Mouse (Mus musculus) liver, adult 2 months (tissue): Measurements from ENCODE around the gene Sorbs2. TPM values are rescaled to one million over a fixed set of nuclear protein-coding genes. Genes with fewer than 3 reads are reported as not detected.
"Not testable (repeated sequence)": the region's sequence is repeated elsewhere in the genome, so short reads cannot be mapped to it uniquely, and the experiment has no call there.

ENCODE experiments used
- DNase-seq: peaks from one replicate; pipeline ENCODE4 v3.0.0-alpha.2; 2011; ENCODE audit warnings: low read depth, low spot score; ENCODE audit errors: extremely low read depth
- H3K27ac ChIP-seq: fragments of 200-500 bp; replicated peaks from 2 replicates; pipeline ENCODE4 v1.5.1; 2012; ENCODE audit warnings: low read depth, mild to moderate bottlenecking, control low read depth, inconsistent platforms, low read length; ENCODE audit not compliant: insufficient read depth
- H3K27me3 ChIP-seq: fragments of 200-500 bp; 2 replicates; pipeline ENCODE4 v1.6.1; 2012; ENCODE audit warnings: mild to moderate bottlenecking, moderate library complexity, low read length, inconsistent platforms; ENCODE audit not compliant: control insufficient read depth, insufficient read depth
- H3K36me3 ChIP-seq: fragments of 200-500 bp; 2 replicates; pipeline ENCODE4 v1.6.1; 2012; ENCODE audit warnings: low read length, inconsistent platforms; ENCODE audit not compliant: control insufficient read depth, insufficient read depth
- H3K4me1 ChIP-seq: fragments of 200-500 bp; 2 replicates; pipeline ENCODE4 v1.6.1; 2011; ENCODE audit warnings: low read length; ENCODE audit not compliant: control insufficient read depth, insufficient read depth
- H3K4me3 ChIP-seq: fragments of 200-500 bp; 2 replicates; pipeline ENCODE4 v1.5.1; 2011; ENCODE audit warnings: low read depth, mild to moderate bottlenecking, control low read depth, low read length, moderate library complexity; ENCODE audit not compliant: insufficient read depth
- H3K79me2 ChIP-seq: fragments of 200-500 bp; 2 replicates; pipeline ENCODE4 v1.6.1; 2012; ENCODE audit warnings: inconsistent platforms, mild to moderate bottlenecking, low read length, moderate library complexity; ENCODE audit not compliant: control insufficient read depth, insufficient read depth
- H3K9ac ChIP-seq: fragments of 200-500 bp; 2 replicates; pipeline ENCODE4 v1.6.1; 2012; ENCODE audit warnings: low read depth, mild to moderate bottlenecking, control low read depth, inconsistent platforms, low read length
- CTCF ChIP-seq: fragments of 200-500 bp; IDR thresholded peaks from 2 replicates; pipeline ENCODE4 v1.5.1; 2011; ENCODE audit warnings: low read depth, low read length, control low read depth
- POLR2A ChIP-seq: fragments of 200-500 bp; IDR thresholded peaks from 2 replicates; pipeline ENCODE4 v1.6.1; 2011; ENCODE audit warnings: low read length, control low read depth; ENCODE audit not compliant: insufficient read depth; ENCODE audit errors: extremely low read depth
- WGBS: fragments of 180-500 bp; shearing (Covaris S2); methylation state at CpG from one replicate; pipeline ENCODE4 v1.1.7; 2018; 5-methylcytosine and 5-hydroxymethylcytosine counted together
- polyA plus RNA-seq: library from polyadenylated mRNA; depleted of rRNA; stranded (reverse); fragments of >200 nt; gene quantifications from 2 replicates; pipeline ENCODE4 v1.2.3, GENCODE M21; 2012
- total RNA-seq: library from RNA; depleted of rRNA; stranded (reverse); fragments of >200 nt; gene quantifications from 2 replicates; pipeline ENCODE4 v1.2.3, GENCODE M21; 2014

Sorbs2 gene
- total and polyA plus RNA-seq, 2 experiments, result 40.7 to 51.9 TPM

GRCm38 (mm10) chr8:45845906-45846305 lies 338.3 kb downstream of the Sorbs2 start:
- Histone ChIP-seq H3K27ac (no peak overlapping the region), H3K9ac (no peak overlapping the region), H3K27me3 (no peaks in the 10 kb centered on the region), H3K79me2 (no peaks in the 10 kb centered on the region), H3K4me3 (no peak overlapping the region), H3K36me3 (no peaks in the 10 kb centered on the region), H3K4me1 (no peaks in the 10 kb centered on the region)
- DNase-seq, result no peak
- 81% methylated on average over 4 of the region's 4 CpGs for WGBS
- TF ChIP-seq POLR2A (no peak), CTCF (no peak)

- Histone ChIP-seq H3K36me3 (no peaks in the 10 kb centered on the region), H3K4me1 (no peaks in the 10 kb centered on the region), H3K4me3 (no peak overlapping the region), H3K9ac (no peak overlapping the region), H3K27me3 (no peaks in the 10 kb centered on the region), H3K79me2 (no peaks in the 10 kb centered on the region), H3K27ac (no peak overlapping the region)
- 76% methylated on average over 4 of the region's 4 CpGs for WGBS
- TF ChIP-seq POLR2A, result no peak
- no peak for TF ChIP-seq CTCF
- DNase-seq, result no peak
Measured at GRCm38 (mm10) chr8:45855118-45855517, 347.5 kb downstream of the Sorbs2 start.

- no peaks in the 10 kb centered on the region for H3K79me2 ChIP-seq
- TF ChIP-seq POLR2A, result no peak
- TF ChIP-seq CTCF, result no peak
- H3K4me3 ChIP-seq, result no peak overlapping the region
- no peak overlapping the region for H3K27ac ChIP-seq
- H3K36me3 ChIP-seq, result no peaks in the 10 kb centered on the region
- no peaks in the 10 kb centered on the region for H3K27me3 ChIP-seq
- WGBS, result 55% methylated on average over 5 of the region's 5 CpGs
- no peak overlapping the region for H3K9ac ChIP-seq
- no peaks in the 10 kb centered on the region for H3K4me1 ChIP-seq
- no peak for DNase-seq
Measured at GRCm38 (mm10) chr8:45857734-45858133, 350.1 kb downstream of the Sorbs2 start.

- no peak overlapping the region for H3K9ac ChIP-seq
- H3K27me3 ChIP-seq, result no peaks in the 10 kb centered on the region
- H3K27ac ChIP-seq, result no peak overlapping the region
- no peaks in the 10 kb centered on the region for H3K4me1 ChIP-seq
- no peaks in the 10 kb centered on the region for H3K36me3 ChIP-seq
- H3K79me2 ChIP-seq, result no peaks in the 10 kb centered on the region
- 59% methylated on average over 9 of the region's 9 CpGs for whole genome bisulfite sequencing
- TF ChIP-seq CTCF, result no peak
- no peak for TF ChIP-seq POLR2A
- no peak overlapping the region for H3K4me3 ChIP-seq
- no peak for DNase-seq
Measured at GRCm38 (mm10) chr8:45858391-45858790, 350.8 kb downstream of the Sorbs2 start.

- not testable (repeated sequence) for H3K4me3 ChIP-seq, H3K79me2 ChIP-seq, H3K4me1 ChIP-seq, DNase-seq, H3K27ac ChIP-seq, H3K9ac ChIP-seq, H3K36me3 ChIP-seq, H3K27me3 ChIP-seq
- 71% methylated on average over 11 of the region's 11 CpGs for WGBS
Measured at GRCm38 (mm10) chr8:45871587-45871986, 364.0 kb downstream of the Sorbs2 start.

GRCm38 (mm10) chr8:45872077-45872476 lies 364.5 kb downstream of the Sorbs2 start:
- 85% methylated on average over 7 of the region's 7 CpGs for WGBS
- TF ChIP-seq CTCF (no peak), POLR2A (no peak)

More at GRCm38 (mm10) chr8:45872077-45872476, 364.5 kb downstream of the Sorbs2 start:
- Histone ChIP-seq H3K27ac (no peak overlapping the region), H3K79me2 (no peaks in the 10 kb centered on the region), H3K9ac (no peak overlapping the region), H3K4me1 (no peaks in the 10 kb centered on the region), H3K27me3 (no peaks in the 10 kb centered on the region; the same call in 1 of the 2 replicates), H3K4me3 (no peak overlapping the region), H3K36me3 (no peaks in the 10 kb centered on the region)
- no peak for DNase-seq
